Mouse (Mus musculus): ENCODE results near the gene Tmem41a. TPM values are rescaled to one million over a fixed set of nuclear protein-coding genes. Genes with fewer than 3 reads are reported as not detected.

Tmem41a gene
- total and polyA plus RNA-seq, 3 experiments, result 1.2 to 7.4 (median 3.8) TPM

DNA sequence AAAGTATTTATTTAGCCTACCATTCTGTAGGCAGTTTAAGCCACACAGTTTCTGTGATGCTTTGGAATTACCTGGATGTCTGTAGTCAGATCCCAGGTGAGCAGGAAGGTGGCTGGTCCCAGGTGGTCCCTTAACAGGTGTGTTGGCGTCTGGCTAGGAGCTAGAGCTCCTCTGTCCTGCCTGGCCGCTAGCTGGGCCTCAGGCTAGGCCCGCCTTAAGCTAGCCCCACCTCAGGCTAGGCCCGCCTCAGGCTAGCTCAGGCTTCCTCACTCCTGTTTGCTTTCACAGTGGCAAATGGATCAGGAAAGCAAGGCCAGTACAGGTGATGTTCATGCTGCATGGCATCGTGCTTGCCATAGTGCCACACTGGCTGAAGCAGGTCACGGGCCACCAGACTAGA lies 40.5 kb downstream of the Tmem41a start:
- ATAC-seq (ENCODE audit: extremely low read depth, insufficient number of reproducible peaks, low FRiP score, poor library complexity, severe bottlenecking), result no peak
- no peak overlapping the region for H3K4me3 ChIP-seq (ENCODE audit: low read depth, low read length)
- no peaks in the 10 kb centered on the region for H3K36me3 ChIP-seq (replicated peaks)
- peaks cover 6% of the 10 kb centered on the region; the same call in 1 of the 2 replicates for H3K27me3 ChIP-seq (ENCODE audit: insufficient read depth, low read length)
- H3K4me1 ChIP-seq (ENCODE audit: insufficient read depth, low read depth, low read length), result no peaks in the 10 kb centered on the region
- no peaks in the 10 kb centered on the region for H3K9me3 ChIP-seq (replicated peaks)
- TF ChIP-seq GATA2 (IDR thresholded peaks at IDR 0.05; ENCODE audit: borderline replicate concordance, low read depth, low read length) (no peak), GATA1 (IDR thresholded peaks at IDR 0.05; ENCODE audit: borderline replicate concordance, low read length) (no peak), POLR2AphosphoS5 (IDR thresholded peaks at IDR 0.05; ENCODE audit: insufficient replicate concordance, low read depth, low read length) (no peak), TAL1 (conservative IDR thresholded peaks at IDR 0.05; ENCODE audit: low read depth, low read length) (no peak)
- no peak for DNase-seq (ENCODE audit: low spot score)

DNA sequence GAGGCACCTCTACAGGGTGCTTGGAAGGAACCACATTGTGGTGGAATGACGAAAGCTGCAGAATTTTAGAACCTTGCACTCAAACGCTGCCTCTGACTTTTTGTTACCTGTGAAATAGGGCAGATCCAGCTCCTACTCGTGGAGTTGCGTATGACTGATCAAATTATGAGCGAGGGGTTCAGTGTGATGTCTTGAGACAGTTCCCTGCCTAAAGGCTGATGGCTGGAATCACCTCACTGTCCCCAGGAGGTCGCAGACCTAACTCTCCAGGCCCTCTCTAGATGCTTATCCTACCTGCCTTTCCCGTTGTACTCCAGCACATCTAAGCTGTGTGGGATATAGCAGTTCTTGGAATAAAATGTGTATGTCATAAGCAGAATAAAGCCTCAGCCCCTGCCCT lies 41.4 kb downstream of the Tmem41a start:
- DNase-seq (ENCODE audit: low spot score) (no peak), ATAC-seq (ENCODE audit: extremely low read depth, insufficient number of reproducible peaks, low FRiP score, poor library complexity, severe bottlenecking) (no peak)
- TF ChIP-seq GATA1 (IDR thresholded peaks at IDR 0.05; ENCODE audit: borderline replicate concordance, low read length), result no peak
- no peak for TF ChIP-seq CTCF (IDR thresholded peaks at IDR 0.05; ENCODE audit: low read depth, low read length)
- TF ChIP-seq TAL1 (conservative IDR thresholded peaks at IDR 0.05; ENCODE audit: low read depth, low read length), result no peak
- no peak for TF ChIP-seq POLR2AphosphoS5 (IDR thresholded peaks at IDR 0.05; ENCODE audit: insufficient replicate concordance, low read depth, low read length)
- TF ChIP-seq GATA2 (IDR thresholded peaks at IDR 0.05; ENCODE audit: borderline replicate concordance, low read depth, low read length), result no peak
- H3K9me3 ChIP-seq (replicated peaks), result no peaks in the 10 kb centered on the region
- H3K4me1 ChIP-seq (ENCODE audit: insufficient read depth, low read depth, low read length), result no peaks in the 10 kb centered on the region
- peaks cover 6% of the 10 kb centered on the region; the same call in 1 of the 2 replicates for H3K27me3 ChIP-seq (ENCODE audit: insufficient read depth, low read length)
- no peak overlapping the region for H3K4me3 ChIP-seq (ENCODE audit: low read depth, low read length)
- no peaks in the 10 kb centered on the region for H3K36me3 ChIP-seq (replicated peaks)

DNA sequence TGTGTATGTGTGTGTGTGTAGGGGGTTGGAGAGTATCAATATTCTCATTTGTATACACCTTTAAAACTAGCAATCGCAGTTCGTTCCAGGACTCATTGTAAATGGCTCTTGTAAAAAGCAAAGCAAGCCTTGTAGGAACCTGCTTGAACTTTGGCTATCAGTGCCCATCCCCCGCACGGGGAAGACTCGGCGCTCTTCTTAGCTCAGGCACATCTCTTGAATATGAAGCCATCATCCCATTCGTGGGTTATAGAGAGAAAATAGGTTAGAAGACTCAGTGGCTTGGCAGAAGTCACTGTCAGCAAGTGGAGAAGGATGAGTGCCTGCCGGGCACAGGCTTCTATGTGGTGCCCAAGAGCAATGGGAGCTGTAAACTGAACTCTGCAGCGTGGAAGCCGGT lies 42.7 kb downstream of the Tmem41a start:
- Histone ChIP-seq H3K27me3 (ENCODE audit: insufficient read depth, low read length) (peaks cover 2% of the 10 kb centered on the region; the same call in 1 of the 2 replicates), H3K9me3 (replicated peaks) (no peaks in the 10 kb centered on the region), H3K4me3 (ENCODE audit: low read depth, low read length) (no peak overlapping the region), H3K4me1 (ENCODE audit: insufficient read depth, low read depth, low read length) (no peaks in the 10 kb centered on the region), H3K36me3 (replicated peaks) (no peaks in the 10 kb centered on the region)
- DNase-seq (ENCODE audit: low spot score), result no peak
- no peak for TF ChIP-seq CTCF (IDR thresholded peaks at IDR 0.05; ENCODE audit: low read depth, low read length)
- TF ChIP-seq GATA1 (IDR thresholded peaks at IDR 0.05; ENCODE audit: borderline replicate concordance, low read length), result no peak
- no peak for TF ChIP-seq POLR2AphosphoS5 (IDR thresholded peaks at IDR 0.05; ENCODE audit: insufficient replicate concordance, low read depth, low read length)
- TF ChIP-seq GATA2 (IDR thresholded peaks at IDR 0.05; ENCODE audit: borderline replicate concordance, low read depth, low read length), result no peak
- no peak for TF ChIP-seq TAL1 (conservative IDR thresholded peaks at IDR 0.05; ENCODE audit: low read depth, low read length)
- ATAC-seq (ENCODE audit: extremely low read depth, insufficient number of reproducible peaks, low FRiP score, poor library complexity, severe bottlenecking), result no peak

DNA sequence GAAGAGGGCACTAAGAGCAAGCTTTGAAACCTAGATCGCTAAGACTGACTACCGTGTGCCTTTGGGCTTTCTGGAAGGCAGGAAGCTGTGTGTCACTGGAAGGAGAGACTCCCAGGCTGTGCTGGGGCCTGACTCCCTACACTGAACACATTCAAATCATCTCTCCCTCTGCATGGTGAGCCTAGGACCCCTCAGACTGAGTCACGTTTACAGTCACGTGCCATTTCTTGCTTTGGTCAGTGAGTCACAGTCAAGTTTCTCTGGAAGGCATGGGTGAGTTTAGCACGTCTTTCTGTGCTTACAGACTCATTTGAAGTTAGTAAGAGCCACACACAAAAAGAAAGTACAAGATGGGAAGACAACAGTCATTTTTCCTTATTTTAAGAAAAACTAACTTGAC lies 46.1 kb downstream of the Tmem41a start:
- no peak for ATAC-seq (ENCODE audit: extremely low read depth, insufficient number of reproducible peaks, low FRiP score, poor library complexity, severe bottlenecking)
- Histone ChIP-seq H3K9me3 (replicated peaks) (no peaks in the 10 kb centered on the region), H3K27me3 (ENCODE audit: insufficient read depth, low read length) (peaks cover 2% of the 10 kb centered on the region; the same call in 1 of the 2 replicates), H3K36me3 (replicated peaks) (no peaks in the 10 kb centered on the region), H3K4me3 (ENCODE audit: low read depth, low read length) (no peak overlapping the region), H3K4me1 (ENCODE audit: insufficient read depth, low read depth, low read length) (no peaks in the 10 kb centered on the region)
- TF ChIP-seq GATA2 (IDR thresholded peaks at IDR 0.05; ENCODE audit: borderline replicate concordance, low read depth, low read length), result no peak
- TF ChIP-seq POLR2AphosphoS5 (IDR thresholded peaks at IDR 0.05; ENCODE audit: insufficient replicate concordance, low read depth, low read length), result no peak
- DNase-seq (ENCODE audit: low spot score), result no peak

DNA sequence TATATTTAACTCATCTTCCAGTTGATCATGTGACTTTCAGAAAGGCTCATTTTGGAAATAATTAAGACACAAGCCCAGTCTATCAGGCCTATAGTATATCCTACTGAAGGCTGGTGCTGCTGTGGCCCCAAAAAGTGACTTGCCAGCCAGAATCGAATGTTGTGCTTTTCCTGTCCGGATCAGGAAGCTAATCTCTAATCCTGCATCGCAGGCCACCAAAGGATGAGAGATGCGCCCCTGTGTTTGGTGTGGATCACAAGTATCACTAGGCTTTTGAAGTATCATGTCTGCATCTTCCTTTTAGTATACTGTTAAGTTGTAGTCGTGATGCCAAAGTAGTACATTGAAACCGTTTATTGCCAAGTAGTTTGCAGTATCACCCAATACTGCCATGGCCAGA lies 53.5 kb downstream of the Tmem41a start:
- ATAC-seq (ENCODE audit: extremely low read depth, insufficient number of reproducible peaks, low FRiP score, poor library complexity, severe bottlenecking), result no peak
- no peak overlapping the region for H3K4me3 ChIP-seq (ENCODE audit: low read depth, low read length)
- no peak for DNase-seq (ENCODE audit: low spot score)

DNA sequence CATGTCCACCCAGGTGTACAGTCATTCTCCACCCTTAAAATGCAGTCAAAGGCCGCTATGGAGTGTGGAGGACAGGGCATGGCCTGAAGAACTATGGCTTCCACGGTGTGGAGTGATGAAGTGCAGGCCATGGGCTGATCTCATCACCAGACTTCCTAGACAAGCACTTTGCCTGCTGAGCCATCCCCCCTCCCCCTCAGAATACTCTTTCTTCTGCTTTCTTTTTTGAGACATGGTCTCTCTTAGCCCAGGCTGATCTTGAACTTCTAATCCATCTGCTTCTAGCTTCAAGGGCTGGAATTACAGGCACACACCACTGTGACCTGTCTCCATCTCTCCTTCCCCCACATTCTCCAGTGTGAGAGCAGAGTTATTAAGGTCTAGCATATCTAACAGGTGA lies 59.8 kb downstream of the Tmem41a start:
- Histone ChIP-seq H3K27me3 (ENCODE audit: insufficient read depth, low read length) (peaks cover 5% of the 10 kb centered on the region; the same call in 1 of the 2 replicates), H3K9me3 (replicated peaks) (no peaks in the 10 kb centered on the region), H3K36me3 (replicated peaks) (no peaks in the 10 kb centered on the region), H3K4me1 (ENCODE audit: insufficient read depth, low read depth, low read length) (no peaks in the 10 kb centered on the region), H3K4me3 (ENCODE audit: low read depth, low read length) (no peak overlapping the region)
- TF ChIP-seq POLR2AphosphoS5 (IDR thresholded peaks at IDR 0.05; ENCODE audit: insufficient replicate concordance, low read depth, low read length), result no peak
- no peak for TF ChIP-seq TAL1 (conservative IDR thresholded peaks at IDR 0.05; ENCODE audit: low read depth, low read length)
- TF ChIP-seq GATA2 (IDR thresholded peaks at IDR 0.05; ENCODE audit: borderline replicate concordance, low read depth, low read length), result no peak
- TF ChIP-seq GATA1 (IDR thresholded peaks at IDR 0.05; ENCODE audit: borderline replicate concordance, low read length), result no peak
- TF ChIP-seq CTCF (IDR thresholded peaks at IDR 0.05; ENCODE audit: low read depth, low read length), result no peak
- ATAC-seq (ENCODE audit: extremely low read depth, insufficient number of reproducible peaks, low FRiP score, poor library complexity, severe bottlenecking) (no peak), DNase-seq (ENCODE audit: low spot score) (no peak)

More for the DNA sequence above, 53.5 kb downstream of the Tmem41a start:
- Histone ChIP-seq H3K36me3 (replicated peaks) (no peaks in the 10 kb centered on the region), H3K27me3 (ENCODE audit: insufficient read depth, low read length) (peaks cover 5% of the 10 kb centered on the region; the same call in 1 of the 2 replicates), H3K4me1 (ENCODE audit: insufficient read depth, low read depth, low read length) (no peaks in the 10 kb centered on the region), H3K9me3 (replicated peaks) (no peaks in the 10 kb centered on the region)
- TF ChIP-seq POLR2AphosphoS5 (IDR thresholded peaks at IDR 0.05; ENCODE audit: insufficient replicate concordance, low read depth, low read length), result no peak

Other genes starting within 250 kb of the Tmem41a start
- not detected in 2 replicates for gene Ehhadh, start 159.7 kb downstream of the Tmem41a start, total RNA-seq (2014; fragmentation: Nextera tagmentation)
- gene Ehhadh, start 159.7 kb downstream of the Tmem41a start, total RNA-seq (2017), result 0.11 TPM in 1 of 2 replicates, not detected in the other
- 0.01 TPM in 1 of 2 replicates, not detected in the other for gene Ehhadh, start 159.7 kb downstream of the Tmem41a start, polyA plus RNA-seq (2012)
- gene Map3k13, start 153.2 kb downstream of the Tmem41a start, total RNA-seq (2014; fragmentation: Nextera tagmentation), result 0.45 and 0.68 TPM in 2 replicates
- 0.12 and 0.16 TPM in 2 replicates for gene Map3k13, start 153.2 kb downstream of the Tmem41a start, total RNA-seq (2017)
- 0.01 TPM in 2 replicates for gene Map3k13, start 153.2 kb downstream of the Tmem41a start, polyA plus RNA-seq (2012)
- not detected in 2 replicates for gene Liph, start 48.1 kb upstream of the Tmem41a start, total RNA-seq (2014; fragmentation: Nextera tagmentation)
- gene Liph, start 48.1 kb upstream of the Tmem41a start, total RNA-seq (2017), result 0.11 TPM in 1 of 2 replicates, not detected in the other
- gene Liph, start 48.1 kb upstream of the Tmem41a start, polyA plus RNA-seq (2012), result not detected in 2 replicates
- gene Senp2, start 61.9 kb upstream of the Tmem41a start, total RNA-seq (2014; fragmentation: Nextera tagmentation), result 104 and 111 TPM in 2 replicates
- 34.6 and 45.1 TPM in 2 replicates for gene Senp2, start 61.9 kb upstream of the Tmem41a start, total RNA-seq (2017)
- gene Senp2, start 61.9 kb upstream of the Tmem41a start, polyA plus RNA-seq (2012), result 15.6 and 16.3 TPM in 2 replicates
- gene Igf2bp2, start 215.7 kb upstream of the Tmem41a start, total RNA-seq (2014; fragmentation: Nextera tagmentation), result 1.1 and 1.3 TPM in 2 replicates
- gene Igf2bp2, start 215.7 kb upstream of the Tmem41a start, total RNA-seq (2017), result 0.41 and 0.87 TPM in 2 replicates
- 0.12 and 0.24 TPM in 2 replicates for gene Igf2bp2, start 215.7 kb upstream of the Tmem41a start, polyA plus RNA-seq (2012)